Mouse (Mus musculus) liver, adult 2 months (tissue): ENCODE measurements around the gene Med12.

ENCODE experiments used
- CTCF ChIP-seq: fragments of 200-500 bp; IDR thresholded peaks from 2 replicates; pipeline ENCODE4 v1.5.1; 2011; ENCODE audit warnings: low read depth, low read length, control low read depth
- POLR2A ChIP-seq: fragments of 200-500 bp; IDR thresholded peaks from 2 replicates; pipeline ENCODE4 v1.6.1; 2011; ENCODE audit warnings: low read length, control low read depth; ENCODE audit not compliant: insufficient read depth; ENCODE audit errors: extremely low read depth

DNA sequence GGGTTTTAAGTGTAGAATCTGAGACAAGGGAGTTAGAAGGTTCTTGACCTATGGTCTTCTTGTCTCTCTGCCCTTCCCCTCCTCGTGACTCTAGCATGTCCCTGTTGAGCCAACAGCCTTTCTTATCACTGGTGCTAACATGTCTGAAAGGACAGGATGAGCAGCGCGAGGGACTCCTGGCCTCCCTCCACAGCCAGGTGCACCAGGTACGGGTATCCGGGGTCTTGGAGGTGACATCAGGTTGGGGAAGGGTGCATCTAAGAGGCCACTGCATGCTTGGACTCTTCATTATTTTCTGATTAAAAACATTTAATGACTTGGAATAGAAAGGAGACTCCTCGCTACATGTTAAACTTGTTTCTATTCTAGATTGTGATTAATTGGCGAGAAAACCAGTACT is 15.2 kb downstream of the Med12 start:
- no peak for TF ChIP-seq CTCF
- TF ChIP-seq POLR2A: no peak
